Mouse (Mus musculus) monocyte, adult 5-6 weeks (primary cell): Measurements from ENCODE around the gene Fopnl. TPM values are rescaled to one million over a fixed set of nuclear protein-coding genes. Genes with fewer than 3 reads are reported as not detected.

ENCODE experiments used
- ATAC-seq: fragments of 153-309, 156-312 bp; replicated peaks from 2 replicates; pipeline ENCODE4 v1.8.0; 2017; ENCODE audit warnings: mild to moderate bottlenecking; ENCODE audit not compliant: low TSS enrichment, insufficient number of reproducible peaks, severe bottlenecking, poor library complexity, low FRiP score
- total RNA-seq: library from RNA; stranded (forward); fragments of 200-1000, 200-491, 200-594 nt; gene quantifications from 3 replicates; pipeline ENCODE4 v1.2.3, GENCODE M21; 2017

The Fopnl gene
- total RNA-seq, 1 experiment from 2014 or later, result 34.2 TPM

GRCm38 (mm10) chr16:14309833-14310232, 7.4 kb downstream of the Fopnl start:
- ATAC-seq, result no peak

GRCm38 (mm10) chr16:14308245-14309073, 8.7 kb downstream of the Fopnl start:
- no peak for ATAC-seq

DNA sequence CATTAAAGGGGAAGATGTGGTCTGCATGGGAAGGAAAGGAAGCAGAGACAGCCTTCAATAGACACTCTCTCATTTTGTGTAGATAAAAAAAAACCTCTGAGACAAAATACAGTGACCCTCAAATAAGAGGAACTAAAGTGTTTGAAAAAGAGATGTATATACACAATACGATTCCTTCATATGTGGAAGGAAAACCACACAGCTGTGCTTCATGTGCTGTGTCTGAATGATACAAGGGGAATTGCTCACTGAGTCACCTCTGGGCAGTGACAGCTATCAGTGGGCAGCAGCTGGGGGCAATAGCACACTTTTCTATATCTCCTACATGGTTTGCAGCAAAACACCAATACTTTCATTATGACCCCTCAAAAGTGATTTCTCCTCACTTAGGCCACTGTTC, 9.8 kb downstream of the Fopnl start:
- ATAC-seq, result no peak

GRCm38 (mm10) chr16:14306451-14306850, 10.8 kb downstream of the Fopnl start:
- no peak for ATAC-seq

DNA sequence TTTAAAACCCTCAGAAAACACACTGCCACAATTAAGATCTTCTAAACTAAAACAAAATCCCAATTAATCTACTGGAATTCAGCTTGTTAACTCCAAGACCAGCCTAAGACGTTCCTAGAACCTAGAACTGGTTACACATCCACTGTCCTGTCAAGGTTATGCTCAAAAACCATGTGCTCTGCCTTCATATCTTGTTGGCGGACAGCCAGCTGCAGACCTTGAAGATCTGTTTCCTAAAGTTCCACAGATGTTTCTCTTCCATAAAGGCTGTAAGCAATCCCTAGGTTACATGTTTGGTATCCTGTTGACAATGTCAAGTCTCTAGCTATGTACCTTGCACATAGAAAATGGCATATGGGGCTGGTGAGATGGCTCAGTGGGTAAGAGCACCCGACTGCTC, 12.4 kb downstream of the Fopnl start:
- ATAC-seq, result no peak

DNA sequence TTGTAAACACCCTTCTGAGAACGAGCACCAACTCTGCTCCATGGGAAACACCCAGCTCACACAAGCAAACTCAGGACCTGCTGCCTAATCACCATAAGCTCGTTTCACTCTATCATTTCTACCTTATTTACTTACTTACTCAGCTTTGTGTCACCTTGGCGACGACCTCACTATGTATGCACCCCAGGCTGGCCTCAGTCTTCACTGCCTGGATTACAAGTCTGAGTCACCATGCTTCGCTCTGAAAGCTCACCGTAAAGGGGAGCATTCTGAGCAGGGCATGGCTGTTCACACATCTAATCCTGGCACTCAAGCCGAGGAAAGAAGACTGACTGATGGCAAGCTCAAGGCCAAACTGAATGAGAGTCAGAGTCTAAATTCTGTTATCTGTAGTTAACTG, 13.5 kb downstream of the Fopnl start:
- no peak for ATAC-seq

DNA sequence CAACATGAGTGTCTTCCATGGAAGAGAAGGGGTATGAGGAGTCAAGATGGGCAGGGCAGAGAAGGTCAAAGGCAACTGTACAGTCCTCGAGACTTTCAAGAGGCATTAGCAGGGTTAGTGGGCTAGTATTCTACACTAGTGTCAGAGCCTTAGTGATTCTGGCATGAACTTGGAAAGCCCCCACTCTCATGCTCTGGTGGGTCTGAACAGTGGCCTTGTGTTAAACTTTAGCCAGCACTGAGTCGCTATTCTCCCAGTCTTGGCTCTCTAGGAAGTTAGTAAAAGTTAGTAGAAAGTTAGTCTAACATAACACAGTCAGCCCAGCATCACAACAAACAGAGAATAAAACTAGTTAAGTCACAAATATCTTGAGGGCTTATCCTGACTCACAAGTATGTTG, 14.1 kb downstream of the Fopnl start:
- no peak for ATAC-seq

DNA sequence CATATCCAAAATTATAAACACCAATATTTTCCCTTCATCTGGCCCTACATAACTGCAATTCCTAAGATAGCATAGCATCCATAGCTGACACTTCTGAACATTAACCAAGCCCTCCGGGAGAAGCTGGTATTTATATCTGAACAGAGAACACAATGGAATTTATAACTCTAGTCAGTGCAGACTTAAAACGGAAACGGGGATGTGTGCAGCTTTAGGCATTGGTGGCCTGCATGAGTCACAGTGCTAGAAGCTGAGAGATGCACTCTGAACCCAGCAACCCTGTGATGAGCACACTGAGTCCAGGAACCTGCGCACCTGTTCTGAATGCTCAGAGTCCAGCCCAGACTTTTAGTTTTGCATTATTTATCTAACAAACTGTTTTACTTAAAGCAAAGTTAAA, 18.7 kb downstream of the Fopnl start:
- ATAC-seq, result no peak

DNA sequence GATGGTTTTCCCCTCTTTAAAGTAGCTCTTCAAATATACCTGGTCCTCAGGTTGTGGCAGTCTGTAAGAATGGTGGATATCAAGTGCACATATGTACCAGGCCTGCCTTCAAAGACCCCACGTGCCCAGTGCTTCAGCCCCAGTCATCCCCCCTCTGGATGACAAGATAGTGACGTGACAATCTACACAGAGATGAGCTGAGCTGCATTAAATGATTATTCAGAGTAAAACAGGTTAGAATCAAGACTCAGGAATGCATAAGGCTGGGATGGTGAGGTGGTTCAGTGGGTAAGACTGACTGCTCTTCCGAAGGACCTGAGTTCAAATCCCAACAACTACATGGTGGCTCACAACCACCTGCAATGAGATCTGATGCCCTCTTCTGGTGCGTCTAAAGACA, 19.5 kb downstream of the Fopnl start:
- no peak for ATAC-seq

DNA sequence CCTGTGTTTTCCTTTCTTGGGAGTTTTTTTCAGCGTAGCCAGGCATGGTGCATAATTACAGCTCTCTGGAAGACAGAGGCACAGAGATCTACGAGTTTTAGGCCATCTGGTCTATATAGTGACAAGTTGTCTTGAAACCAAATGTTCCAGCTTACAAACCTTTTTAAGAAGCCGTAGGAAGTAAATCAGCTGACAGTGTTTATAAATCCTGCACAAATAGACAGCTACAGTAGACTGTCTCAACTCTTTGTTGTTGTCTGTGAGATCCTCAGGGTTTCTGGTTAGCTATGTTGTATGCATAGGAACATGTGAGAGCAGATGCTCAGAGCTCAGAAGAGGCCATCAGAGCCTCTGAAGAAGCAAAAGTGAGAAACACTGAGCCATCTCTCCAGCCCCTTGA, 20.1 kb downstream of the Fopnl start:
- no peak for ATAC-seq

- no peak for ATAC-seq
Observed at GRCm38 (mm10) chr16:14296544-14297124, 20.6 kb downstream of the Fopnl start.

- ATAC-seq, result no peak
Observed at GRCm38 (mm10) chr16:14295291-14295690, 21.9 kb downstream of the Fopnl start.

- ATAC-seq, result no peak
Observed at GRCm38 (mm10) chr16:14292205-14293199, 24.7 kb downstream of the Fopnl start.

GRCm38 (mm10) chr16:14291223-14291622, 26.0 kb downstream of the Fopnl start, which contains the start of gene Myh11:
TSS of gene Myh11 (minus strand) at chr16:14291372.
- no peak for ATAC-seq

DNA sequence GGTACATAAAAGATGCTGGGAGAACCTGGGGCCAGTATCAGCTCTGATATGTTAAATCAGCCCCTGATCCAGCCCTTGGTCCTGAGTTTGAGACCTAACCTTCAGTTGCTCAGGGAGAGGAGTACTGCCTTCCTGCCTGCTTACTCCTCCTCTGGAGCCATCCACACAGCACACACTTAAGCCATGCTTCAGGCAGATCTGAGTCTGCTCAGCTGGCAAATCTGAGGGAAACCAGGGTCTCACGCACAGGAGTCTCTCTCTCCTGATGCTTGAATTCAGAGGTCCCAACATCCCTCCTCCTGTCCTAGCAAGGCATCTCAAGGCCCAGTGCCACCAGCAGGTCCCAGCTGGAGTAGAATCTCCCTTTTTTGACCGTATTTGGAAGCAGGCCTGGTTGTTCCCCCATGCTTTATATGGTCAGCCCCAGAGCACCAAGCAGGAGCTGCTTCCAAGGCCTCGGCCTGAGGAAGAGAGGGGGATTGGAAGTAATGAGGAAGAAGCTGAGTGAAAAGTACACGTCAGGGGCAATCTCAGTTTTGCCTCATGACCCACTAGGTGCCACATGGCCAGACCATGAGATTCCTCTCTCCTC, 44.7 kb downstream of the Fopnl start:
- no peak for ATAC-seq

DNA sequence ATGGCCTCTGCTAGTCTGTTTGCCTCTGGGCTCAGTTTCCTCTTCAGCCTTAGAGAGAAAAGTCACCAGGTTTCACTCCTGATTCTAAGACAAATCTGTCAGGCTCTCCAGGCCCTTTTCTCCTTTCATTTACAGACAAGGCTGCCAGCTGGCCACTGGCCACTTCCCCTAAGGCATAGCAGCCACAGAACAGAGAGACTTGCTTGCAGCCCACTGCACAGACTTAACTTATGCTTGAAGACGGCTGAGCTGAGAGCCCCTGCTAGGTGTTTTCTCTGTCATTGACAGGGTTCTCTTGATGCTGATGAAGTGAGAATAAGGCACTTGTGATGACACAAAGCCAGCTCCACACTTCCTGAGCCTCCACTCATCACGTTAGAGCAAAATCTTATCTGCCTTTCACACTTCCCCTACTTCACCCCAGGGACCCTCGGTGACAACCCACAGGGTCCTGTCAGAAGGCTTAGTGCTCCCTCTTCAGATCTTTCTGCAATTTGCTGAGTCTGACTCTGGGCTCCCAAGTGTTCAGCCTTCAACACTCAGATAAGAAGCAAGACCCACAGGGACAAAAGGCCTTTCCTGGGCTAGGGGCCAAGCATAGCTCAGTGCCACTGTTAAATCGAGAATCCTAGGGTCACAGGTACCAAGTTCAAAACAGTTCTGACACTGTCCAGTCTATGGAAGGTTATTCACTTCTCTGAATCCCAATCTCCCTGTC, 51.8 kb downstream of the Fopnl start:
- ATAC-seq, result no peak

DNA sequence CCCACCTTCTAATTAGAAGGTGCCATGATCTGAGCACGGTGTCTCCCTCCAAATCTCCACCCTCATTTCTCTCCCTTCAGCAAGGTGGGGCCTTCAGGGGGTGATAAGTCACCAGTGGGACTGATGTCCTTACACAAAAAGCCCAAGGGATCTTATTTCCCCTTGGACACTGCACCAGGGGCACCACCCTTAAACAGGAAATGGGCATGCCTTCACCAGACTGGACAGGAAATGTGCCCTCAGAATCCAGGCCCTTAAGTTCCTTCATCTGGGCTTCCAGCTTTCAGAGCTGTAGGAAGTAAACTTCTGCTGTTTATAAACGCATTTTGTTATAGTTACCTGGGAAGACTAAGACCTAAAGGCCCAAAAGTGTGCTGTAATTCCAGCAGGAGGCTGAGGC, 52.7 kb downstream of the Fopnl start:
- no peak for ATAC-seq

DNA sequence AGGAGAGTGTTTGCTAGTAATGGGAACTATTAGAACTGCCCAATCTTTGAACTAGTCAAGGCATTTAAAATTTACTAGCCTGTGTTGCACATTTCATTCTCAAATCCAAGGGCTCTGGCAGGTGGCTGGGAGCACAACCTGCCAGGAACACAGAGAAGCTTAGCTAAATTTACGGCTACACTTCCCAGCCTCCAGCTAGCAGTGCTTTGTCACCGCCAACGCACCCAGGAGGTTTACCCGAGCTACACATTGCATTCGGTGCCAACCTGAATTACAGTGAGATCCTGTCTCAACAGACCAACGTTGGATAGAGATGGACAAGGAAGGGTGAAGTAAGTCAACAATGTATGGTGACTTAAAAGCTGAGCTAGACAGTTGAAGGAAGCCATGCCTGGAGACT, 54.0 kb downstream of the Fopnl start:
- ATAC-seq, result no peak
